Mouse (Mus musculus): ENCODE results near the gene Sf3b2. TPM values are rescaled to one million over a fixed set of nuclear protein-coding genes. Genes with fewer than 3 reads are reported as not detected.

Sf3b2 gene
- total RNA-seq (2023) = 240 TPM

GRCm38 (mm10) chr19:5294972-5295735 is at the start of gene Sf3b2:
Gene Sf3b2, minus strand, starts transcription at chr19:5295455.

GRCm38 (mm10) chr19:5335441-5335840 is 40.2 kb upstream of the Sf3b2 start, which contains the start of gene Catsper1:
Gene Catsper1, plus strand, starts transcription at chr19:5335741.

GRCm38 (mm10) chr19:5297903-5298800 is 2.9 kb upstream of the Sf3b2 start, which contains the start of gene Gal3st3:
Gene Gal3st3, plus strand, starts transcription at chr19:5298331.

GRCm38 (mm10) chr19:5272801-5273733 is 22.2 kb downstream of the Sf3b2 start, which contains the start of gene Pacs1:
Gene Pacs1, minus strand, starts transcription at chr19:5273119.

Other genes starting within 250 kb of the Sf3b2 start
- gene Rin1, start 245.0 kb downstream of the Sf3b2 start, total RNA-seq (2023) = 4.6 TPM
- gene Cd248, start 227.4 kb downstream of the Sf3b2 start, total RNA-seq (2023) = not detected
- gene Tmem151a, start 209.9 kb downstream of the Sf3b2 start, total RNA-seq (2023) = not detected
- gene Yif1a, start 206.9 kb downstream of the Sf3b2 start, total RNA-seq (2023) = 26.5 TPM
- 0.92 TPM for gene Cnih2, start 196.9 kb downstream of the Sf3b2 start, total RNA-seq (2023)
- 90.0 TPM for gene Rab1b, start 188.4 kb downstream of the Sf3b2 start, total RNA-seq (2023)
- 27.5 TPM for gene Klc2, start 176.9 kb downstream of the Sf3b2 start, total RNA-seq (2023)
- 95.0 TPM for gene Pacs1, start 22.3 kb downstream of the Sf3b2 start, total RNA-seq (2023)
- not detected for gene Gal3st3, start 2.9 kb upstream of the Sf3b2 start, total RNA-seq (2023)
- gene Catsper1, start 40.3 kb upstream of the Sf3b2 start, total RNA-seq (2023) = not detected
- gene Cst6, start 54.1 kb upstream of the Sf3b2 start, total RNA-seq (2023) = not detected
- 34.6 TPM for gene Eif1ad, start 71.3 kb upstream of the Sf3b2 start, total RNA-seq (2023)
- 108 TPM for gene Banf1, start 71.7 kb upstream of the Sf3b2 start, total RNA-seq (2023)
- gene Sart1, start 93.2 kb upstream of the Sf3b2 start, total RNA-seq (2023) = 167 TPM
- gene Tsga10ip, start 107.1 kb upstream of the Sf3b2 start, total RNA-seq (2023) = 0.86 TPM
- 162 TPM for gene Drap1, start 129.5 kb upstream of the Sf3b2 start, total RNA-seq (2023)
- 50.8 TPM for gene AI837181, start 129.7 kb upstream of the Sf3b2 start, total RNA-seq (2023)
- gene Fosl1, start 152.1 kb upstream of the Sf3b2 start, total RNA-seq (2023) = 1.4 TPM
- 7.1 TPM for gene Ccdc85b, start 162.4 kb upstream of the Sf3b2 start, total RNA-seq (2023)
- gene Fibp, start 165.2 kb upstream of the Sf3b2 start, total RNA-seq (2023) = 91.2 TPM
- gene Ctsw, start 173.1 kb upstream of the Sf3b2 start, total RNA-seq (2023) = 223 TPM
- 1.4 TPM for gene Efemp2, start 178.5 kb upstream of the Sf3b2 start, total RNA-seq (2023)
- 41.4 TPM for gene Mus81, start 192.9 kb upstream of the Sf3b2 start, total RNA-seq (2023)
- 1,395 TPM for gene Cfl1, start 195.0 kb upstream of the Sf3b2 start, total RNA-seq (2023)
- gene 1700020D05Rik, start 208.3 kb upstream of the Sf3b2 start, total RNA-seq (2023) = 1.7 TPM
- gene Snx32, start 215.1 kb upstream of the Sf3b2 start, total RNA-seq (2023) = 8.0 TPM

All from CD8-positive naive resting alpha-beta T cell, adult 57 days (primary cell).